Mouse (Mus musculus) adipocyte (in vitro differentiated cells): ENCODE measurements around the gene Gabrb3.
A peak's percentile ranks its signal among the peaks of the same experiment; 100 is the strongest.

Source experiments
- DNase-seq: peaks from one replicate; pipeline ENCODE4 v3.0.0-alpha.2; 2016; ENCODE audit warnings: low spot score

The Gabrb3 gene

DNA sequence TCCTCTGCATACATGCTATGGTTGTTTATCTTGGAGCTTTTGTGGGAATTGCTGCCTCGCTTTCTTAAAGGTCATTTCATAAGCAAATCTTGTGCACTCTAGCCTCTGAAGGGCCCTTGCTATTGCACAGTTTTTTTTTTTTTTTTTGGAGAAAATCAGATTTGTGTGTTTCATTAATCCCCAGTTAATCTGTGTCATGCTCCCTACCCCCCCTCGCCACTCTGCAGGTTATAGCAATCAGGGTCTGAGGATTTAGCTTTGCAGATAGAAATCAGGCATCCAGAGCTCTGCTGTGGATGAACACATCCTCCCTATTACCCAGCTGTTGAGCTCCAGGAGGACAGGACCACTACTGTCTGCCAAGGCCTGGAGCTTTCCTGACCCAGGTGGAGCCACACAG, at the start of gene Gabrb3:
Gene Gabrb3 (plus strand): TSS at position 301 of the 400 bp plus-strand sequence.
- DNase-seq, result no peak

DNA sequence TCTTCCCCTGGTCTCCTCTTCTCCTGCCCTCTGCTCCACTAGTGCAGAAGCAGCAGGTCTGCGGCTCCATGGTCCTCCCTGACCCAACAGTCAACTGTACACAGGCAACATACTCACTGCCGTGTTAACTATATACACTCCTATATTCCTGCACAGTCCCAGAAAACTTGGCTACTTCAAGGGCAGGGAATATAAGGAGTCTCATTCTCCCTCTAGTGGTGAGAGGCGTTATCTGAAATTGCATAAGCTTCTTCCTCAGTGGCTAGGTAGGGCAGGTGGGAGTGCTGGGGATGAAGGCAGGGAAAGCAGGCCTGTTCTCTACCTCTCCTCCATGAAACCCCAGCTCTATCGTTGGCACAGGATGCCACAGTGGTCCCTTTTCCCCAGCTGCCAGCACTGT, 35.4 kb upstream of the Gabrb3 start:
- peak; percentile 8 for DNase-seq

DNA sequence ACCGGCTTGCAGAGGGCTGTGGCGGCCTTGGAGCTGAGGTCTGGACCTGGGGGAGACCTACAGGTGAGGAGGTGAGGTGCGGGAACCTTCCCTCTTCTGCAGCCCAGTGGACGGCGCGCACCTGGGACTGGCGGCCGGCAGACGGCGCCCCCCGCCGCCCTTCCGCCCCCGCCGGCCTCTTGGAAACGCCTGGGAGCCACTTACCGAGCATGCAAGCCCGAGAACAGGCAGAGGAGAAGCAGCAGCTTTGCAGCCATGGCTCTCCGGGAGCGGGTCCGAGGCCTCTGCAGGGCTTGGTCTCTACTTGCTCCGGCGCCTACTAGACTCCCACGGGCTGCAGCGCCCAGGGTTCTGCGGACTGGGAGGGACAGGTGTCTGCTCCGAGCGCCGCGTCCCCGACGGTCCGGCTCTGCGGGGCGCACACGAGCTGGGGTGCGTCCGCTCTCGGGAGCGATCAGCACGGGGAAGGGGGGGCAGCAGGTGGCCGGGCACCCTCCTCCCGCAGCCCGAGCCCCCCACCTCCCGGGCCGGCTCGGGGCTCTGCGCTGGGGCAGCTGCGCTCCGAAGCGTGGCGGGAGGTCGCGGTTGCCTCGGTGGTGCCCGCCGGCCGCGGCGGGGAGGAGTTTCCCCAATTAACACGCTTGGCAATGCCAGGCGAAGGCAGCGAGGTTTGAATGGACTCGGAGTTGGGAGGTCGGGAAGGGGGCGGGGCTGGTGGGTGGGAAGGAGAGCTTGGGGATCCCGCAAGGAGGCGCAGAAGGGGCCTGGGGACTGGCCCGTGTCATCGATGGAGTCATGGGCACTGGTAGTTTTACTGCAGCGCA, 32.8 kb upstream of the Gabrb3 start, which contains the start of gene Gabrg3:
Gene Gabrg3 (minus strand): TSS at position 672 of the 824 bp plus-strand sequence.
- no peak for DNase-seq

DNA sequence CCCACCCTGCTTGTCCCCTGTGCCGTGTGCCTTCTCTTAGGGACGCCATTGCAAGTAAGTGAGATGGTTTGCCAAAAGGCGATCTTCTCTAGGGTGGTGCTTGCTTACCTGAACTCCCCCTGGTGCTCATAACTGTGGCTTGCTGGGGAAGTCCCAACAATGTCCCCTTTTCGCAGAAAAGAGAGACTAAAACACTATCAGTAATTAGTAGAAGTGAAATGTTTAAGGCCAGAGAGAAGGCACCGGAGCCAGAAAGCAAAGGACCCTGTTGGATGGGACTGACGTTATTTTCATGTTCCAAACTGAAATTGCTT, 32.2 kb upstream of the Gabrb3 start:
- DNase-seq, result no peak

DNA sequence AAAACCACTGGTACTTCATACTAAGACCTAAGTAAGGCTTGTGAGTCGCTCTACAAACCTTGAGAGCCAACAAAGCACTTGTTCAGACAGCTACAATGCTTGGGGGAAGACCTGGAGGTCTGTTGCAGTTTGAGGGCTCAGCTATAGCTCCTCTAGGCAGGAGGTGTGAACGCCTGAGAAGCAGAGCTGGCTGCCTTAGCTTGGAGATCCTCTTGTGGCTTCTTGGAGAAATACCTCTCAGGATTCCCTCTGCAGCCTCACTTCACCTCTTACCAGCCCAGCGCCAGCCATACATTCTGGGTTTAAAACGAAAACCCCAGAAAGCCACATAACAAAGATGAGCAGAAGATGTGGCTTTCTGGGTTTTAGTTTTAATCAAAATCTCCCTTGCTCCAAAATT, 29.4 kb upstream of the Gabrb3 start:
- no peak for DNase-seq

DNA sequence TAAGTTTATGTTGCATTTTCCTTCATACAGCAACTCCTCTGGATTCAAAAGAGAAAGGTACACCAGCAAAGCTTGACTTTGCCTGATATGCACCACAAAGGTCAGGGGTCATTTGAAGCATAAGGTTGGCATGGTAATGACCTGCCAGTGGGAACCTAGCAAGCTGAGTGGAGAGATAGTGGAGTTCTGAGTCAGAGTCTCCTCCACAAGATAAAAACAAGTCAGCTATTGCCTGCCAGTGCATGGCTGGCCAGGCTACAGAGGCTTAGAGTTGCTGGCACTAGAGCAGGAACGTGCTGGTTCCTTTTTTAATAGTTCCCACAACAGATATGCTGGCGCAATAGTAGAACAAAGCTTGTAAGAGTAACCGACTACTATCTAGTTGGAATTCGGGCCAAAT, 25.9 kb upstream of the Gabrb3 start:
- no peak for DNase-seq

DNA sequence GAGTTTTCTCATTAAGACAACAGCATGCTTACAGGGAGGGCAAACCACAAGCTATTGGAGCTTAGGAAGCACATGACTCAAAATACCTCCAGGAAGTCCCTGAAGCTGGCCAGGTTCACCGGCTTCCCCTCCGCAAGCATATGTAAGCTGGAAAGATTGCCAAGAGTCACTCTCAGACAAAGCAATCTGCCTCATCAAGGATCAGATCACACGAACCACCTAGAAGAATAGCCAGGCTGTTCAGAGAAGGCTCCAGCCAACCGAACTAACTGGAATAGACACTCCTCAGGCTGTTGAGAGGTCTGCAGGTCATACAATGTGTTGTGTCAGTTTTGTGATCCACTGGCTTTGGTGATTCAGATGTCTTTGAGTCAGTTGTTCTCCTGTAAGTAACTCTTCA, 8.3 kb upstream of the Gabrb3 start:
- no peak for DNase-seq

DNA sequence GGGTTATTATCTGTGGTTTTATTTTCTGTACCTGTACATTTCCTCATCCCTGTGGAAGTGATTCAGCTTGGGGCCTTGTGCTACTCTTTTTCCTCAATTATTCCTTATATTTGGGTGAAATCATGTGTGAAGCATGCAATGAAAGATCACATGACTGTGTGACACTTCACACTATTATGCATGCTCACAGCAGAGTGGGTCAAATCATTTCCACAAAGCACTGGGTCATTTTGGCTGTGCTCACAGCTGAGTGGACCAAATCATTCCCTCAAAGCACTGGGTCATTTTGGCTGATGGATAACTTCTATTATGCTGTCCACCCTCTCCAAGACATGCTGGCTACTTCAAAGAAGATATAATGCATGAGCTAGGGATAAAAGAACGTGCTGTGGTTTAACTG, 6.6 kb upstream of the Gabrb3 start:
- no peak for DNase-seq

DNA sequence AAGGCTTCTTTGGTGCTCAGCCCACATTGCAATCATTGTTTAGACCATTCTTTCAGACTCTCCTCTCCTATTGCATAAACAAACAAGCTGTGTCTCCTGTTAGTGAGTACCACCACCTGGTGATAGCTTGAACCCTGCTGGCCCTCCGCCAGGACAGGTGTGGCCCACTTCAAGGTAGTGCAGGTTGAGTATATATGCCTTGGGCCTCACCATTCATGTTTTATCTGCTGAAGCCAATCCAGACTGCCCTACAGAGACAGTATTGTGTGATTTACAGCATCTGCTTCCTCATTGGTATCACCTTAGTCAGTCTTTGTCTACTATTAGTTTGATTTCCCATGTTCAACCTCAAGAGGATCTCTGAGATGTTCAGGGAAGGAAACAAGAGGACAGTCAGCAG, 1.6 kb downstream of the Gabrb3 start:
- DNase-seq, result no peak

DNA sequence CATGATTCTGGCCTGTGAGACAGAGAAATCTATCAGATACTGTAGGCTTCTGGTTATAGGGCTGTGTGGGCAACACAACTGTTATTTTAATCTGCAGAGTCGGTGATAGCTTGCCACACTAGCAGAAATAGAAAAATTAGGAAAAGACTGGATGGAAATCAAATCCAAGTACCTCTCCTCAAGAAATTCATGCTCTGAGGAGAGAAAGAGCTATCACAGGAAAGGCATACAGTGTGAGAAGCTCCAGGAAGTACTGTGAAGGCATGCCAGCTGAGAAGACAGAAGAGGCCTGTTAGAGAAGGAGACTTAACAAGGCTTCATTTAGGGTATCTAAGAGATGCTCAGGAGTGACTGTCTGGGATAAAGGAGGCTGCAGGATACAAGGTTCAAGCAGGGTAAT, 3.2 kb downstream of the Gabrb3 start:
- no peak for DNase-seq

DNA sequence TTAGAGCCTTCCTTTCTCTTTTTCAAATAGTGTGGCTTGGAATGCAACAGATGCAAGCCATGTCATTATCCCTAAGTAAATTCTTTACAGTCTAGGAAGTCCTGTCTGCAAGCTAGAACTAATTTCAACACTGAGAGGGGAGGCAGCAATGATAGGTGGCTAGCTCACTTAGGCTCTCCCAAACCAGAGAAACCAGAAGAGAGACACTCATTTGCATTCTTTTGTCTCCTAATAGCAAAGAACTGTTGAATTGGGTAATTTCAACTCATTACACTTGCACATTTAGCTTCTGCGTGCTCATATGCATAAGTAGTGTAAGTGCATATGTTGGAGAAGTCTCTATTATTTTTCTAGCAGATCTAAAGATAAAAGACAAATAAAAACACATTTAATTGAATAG, 28.7 kb downstream of the Gabrb3 start:
- DNase-seq, result no peak

DNA sequence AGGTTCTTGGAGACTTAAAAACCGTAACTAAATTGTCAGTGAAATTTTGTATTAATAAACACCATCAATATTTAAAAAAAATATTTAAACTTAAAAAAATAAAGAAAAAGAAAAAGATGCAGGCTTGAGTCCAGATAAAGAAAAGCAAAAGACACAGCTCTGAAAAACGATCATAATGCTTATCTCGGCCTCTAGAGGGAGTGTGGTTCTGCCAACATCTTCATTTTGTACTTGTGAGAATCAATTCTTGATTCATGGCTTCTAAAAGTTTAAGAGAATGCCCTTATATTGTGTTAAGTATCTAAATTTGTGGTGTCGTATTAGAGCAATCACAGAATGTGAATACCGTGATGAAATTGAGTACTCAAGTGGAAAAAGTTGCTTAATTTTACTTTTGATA, 40.9 kb downstream of the Gabrb3 start:
- DNase-seq, result no peak

DNA sequence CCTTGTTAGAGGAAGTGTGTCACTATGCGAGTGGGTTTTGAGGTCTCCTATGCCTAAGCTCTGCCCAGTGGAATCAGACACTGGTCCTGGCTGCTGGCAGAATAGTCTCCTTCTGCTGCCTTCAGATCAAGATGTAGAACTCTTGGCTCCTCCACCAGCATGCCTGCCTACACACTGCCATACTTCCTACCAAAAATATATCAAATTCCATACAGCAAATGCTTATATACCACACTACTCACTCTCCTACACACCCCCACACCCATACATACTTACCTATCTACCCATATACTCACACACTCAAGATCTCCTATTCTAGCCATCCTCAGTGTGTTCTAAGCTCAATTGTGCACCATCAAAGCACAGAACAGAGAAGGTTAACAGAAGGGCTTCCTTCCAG, 51.8 kb downstream of the Gabrb3 start:
- no peak for DNase-seq

DNA sequence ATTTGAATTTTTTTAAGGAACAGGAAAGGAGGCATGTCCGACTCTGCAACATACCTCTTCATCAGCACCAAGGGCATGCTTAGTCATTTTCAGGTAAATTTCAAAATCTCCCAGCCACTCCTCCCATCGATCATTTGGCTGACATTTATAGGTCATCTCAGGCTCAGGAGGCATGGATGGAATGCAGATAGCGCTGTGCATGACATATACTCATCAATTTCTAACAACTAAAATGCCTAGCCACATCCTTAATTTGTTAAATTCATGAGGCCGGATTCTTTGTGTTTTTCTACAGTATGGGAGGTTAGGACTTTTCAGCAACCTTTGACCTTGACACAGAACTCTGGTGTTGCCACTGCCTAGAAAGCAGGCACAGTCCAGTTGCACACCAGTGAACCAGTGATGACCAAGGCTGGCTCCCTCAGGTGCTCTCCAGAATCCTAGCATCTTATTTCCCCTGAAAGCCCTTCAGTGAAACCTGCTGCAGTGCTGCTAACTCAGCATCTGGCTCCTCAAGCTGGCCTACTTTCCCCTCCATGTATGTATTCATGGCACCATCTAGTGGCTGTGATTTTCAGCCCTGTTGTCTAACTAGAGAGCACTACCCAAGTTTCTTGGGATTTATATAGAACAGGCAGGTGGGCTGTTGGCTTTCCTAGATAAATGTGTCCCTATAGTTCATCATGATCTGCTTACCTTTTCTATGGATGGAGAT, 54.5 kb downstream of the Gabrb3 start:
- DNase-seq, result peak; percentile 20

DNA sequence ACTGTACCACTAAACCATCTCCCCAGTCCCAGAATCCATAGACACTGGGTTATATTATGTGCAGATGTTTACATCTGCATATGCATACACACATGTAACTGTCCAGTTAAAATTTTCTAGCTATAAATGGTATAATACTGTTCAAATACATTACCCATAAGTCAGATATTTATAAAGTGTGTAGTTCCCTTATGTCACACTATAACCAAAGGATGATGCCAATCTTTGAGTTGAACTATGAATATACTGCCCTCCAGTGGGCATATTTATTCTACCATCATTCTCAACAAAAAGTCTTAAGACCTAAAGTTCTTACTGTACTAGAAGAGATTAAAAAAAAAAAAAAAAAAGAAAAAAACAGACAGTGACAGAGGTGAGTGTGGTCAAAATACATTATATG, 63.4 kb downstream of the Gabrb3 start:
- DNase-seq, result peak; percentile 11

DNA sequence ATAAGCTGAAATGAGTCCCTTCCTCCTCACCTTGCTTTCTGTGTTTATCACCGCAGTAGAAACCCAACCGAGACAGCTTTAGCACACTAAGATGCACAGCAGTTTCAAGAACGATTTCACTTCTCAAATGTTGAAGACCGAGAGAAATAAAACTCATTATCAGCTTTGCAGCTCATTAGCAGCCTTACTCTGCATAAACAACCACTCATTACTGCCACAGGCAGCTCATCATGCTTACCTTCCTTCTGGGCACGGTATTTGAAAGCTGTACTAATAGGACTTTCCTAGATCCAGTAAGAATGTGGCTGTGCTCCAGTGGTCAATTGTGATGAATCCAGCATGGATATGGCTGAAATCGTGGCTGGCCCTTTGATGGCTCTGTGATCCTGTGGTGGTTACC, 67.4 kb downstream of the Gabrb3 start:
- no peak for DNase-seq

DNA sequence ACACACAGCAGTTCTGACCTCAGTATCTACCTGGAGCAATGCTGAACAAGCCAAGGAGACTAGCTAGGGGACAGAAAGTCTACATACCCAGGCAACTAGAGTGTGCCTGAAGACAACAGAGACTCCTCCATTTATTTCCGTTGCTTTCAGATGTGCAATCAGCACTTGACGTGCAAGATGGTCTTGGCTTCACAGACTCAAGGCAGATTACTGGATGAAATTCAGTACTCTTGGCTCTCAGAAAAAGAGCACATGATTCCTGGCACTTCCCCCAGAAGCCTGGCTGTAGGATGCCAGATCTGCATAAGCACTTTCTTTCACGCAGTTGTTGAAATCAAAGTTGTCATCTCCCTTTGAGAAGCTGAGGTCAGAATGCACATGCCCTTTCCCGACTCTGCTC, 72.3 kb downstream of the Gabrb3 start:
- no peak for DNase-seq

DNA sequence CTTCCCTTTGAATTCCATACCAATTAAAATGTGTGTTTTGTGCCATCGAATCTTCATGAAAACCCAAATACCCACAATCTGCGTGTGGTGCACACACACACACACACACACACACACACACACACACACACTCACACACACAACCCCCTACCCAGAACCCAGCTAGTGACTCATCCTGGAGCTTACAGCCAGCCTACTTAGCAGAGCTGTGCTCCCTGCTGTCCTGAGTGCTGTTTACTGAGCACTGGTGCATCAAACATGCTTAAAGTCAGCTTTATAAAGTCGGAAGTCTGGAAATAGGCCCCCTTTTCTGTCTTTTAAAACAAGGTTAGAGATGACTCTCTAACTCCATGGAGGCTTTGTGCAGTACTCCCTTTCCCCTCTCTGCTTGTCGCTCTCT, 83.3 kb downstream of the Gabrb3 start:
- DNase-seq, result no peak

DNA sequence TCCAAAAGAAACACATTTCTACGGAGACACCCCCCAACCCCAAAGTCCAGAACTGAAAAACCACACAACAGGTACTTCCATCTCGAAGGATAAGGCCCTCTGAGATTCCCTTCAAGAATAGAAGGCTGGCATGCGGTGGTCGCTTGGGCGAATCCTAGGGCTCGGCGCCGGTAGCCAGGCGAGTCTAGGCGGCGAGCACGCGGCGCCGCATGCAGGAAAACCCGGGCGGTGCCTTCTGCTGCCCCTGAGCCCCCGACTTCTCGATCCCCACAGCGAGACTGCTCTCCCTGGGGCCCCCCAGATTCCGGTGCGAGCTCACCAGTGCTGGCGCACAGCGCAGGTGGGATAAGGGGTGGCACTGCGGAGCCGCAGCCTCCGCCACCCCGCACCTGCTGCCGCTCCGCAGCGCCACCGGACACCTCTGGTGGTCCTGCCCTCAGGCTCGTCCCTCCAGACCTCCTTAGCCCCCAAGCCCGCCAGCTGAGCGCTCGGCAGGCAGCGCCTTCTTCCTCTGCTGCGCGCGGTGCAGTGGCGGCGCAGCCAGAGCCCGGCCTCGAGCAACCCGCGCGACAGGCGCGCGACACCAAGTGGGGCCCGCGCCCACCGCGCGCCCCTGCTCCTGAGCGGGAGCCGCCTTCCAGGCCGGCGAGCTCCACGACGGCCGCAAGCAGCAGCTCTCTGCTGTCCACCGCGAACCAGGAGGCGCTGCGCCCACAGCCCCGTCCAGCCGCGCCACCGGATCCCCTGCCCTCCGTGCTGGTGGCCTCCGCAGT, 89.6 kb downstream of the Gabrb3 start:
- DNase-seq, result no peak

DNA sequence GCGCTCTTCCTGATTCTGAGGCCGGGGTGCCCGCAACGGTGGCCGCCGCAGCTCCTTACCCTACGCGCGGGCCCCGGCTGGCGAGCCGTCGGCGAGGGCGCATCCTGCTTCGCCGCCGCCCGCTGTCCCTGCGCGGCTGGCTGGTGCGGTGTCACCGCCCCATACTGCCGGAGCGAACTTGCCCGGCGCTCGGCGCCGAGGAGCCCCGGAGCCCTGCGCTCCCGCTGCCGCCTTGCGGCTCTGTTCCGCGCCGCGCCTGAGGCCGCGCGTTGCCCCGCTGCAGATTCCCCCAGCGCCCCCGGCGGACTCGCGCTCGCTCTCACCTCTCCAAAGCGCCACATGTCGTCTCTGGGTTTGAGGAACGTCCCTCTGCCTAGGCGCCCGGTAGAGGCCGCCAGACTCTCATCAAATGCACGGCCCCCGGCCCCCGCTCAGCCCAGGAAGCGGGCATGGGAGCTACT, 90.2 kb downstream of the Gabrb3 start, which contains the start of gene Gabra5:
Gene Gabra5 (minus strand): TSS at position 379 of the 461 bp plus-strand sequence.
- no peak for DNase-seq

DNA sequence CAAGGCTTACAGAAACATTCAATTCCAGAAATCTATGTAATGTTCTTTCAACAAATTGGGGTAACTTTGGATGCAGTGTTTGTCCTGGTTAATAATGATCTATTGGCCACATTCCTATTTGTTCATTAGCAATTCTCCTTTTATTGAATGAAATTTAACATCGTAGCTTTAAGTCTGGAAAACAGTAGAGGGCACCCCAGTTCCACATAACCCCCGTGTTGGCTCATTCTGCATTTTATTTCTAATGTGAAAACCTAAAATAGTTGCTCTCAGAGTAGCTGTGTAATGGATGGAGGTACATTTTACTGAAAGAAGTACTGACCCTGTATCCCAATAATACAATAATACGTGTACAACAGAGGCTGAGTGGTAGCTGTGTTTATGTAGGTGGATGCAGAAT, 93.5 kb downstream of the Gabrb3 start:
- no peak for DNase-seq

DNA sequence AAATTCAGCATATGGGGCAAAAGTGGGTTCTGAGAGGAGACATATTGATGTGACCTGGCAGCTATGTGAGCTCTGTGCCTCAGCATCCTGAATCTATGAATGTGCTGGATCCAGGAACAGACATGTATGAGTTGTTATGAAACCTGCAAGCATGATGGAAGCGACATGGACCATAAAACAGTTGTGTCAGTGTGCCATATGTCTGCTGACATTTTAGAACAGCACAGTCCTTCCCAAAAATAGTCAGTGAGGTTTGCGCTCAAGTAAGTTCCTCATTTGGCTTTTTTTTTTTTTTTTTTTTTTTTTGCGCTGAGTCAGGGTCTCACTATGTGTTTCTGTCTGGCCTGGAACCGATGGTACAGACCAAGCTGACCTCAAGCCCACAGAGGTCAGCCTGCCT, 110.0 kb downstream of the Gabrb3 start:
- no peak for DNase-seq

DNA sequence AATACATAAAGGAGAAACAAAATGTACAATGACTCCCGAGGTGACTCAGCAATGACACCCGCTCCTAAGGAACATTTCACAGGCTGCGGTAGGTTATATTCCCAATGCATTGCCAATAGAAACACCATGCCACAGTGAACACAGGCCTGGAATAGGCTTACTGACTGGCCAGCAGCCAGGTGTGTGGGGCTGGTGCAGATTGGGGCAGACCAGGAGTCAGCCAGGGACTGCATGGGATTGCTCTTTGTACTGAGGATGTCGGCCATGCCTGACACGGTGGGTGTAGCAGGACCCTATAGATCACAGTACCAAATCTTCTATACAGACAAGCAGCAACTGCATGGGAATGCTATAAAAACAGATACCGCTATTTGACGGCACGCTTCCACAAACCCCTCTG, 110.5 kb downstream of the Gabrb3 start:
- DNase-seq, result no peak
